Mouse (Mus musculus) limb, embryonic 10.5 days (tissue): Measurements from ENCODE around the gene Cdh22. TPM values are rescaled to one million over a fixed set of nuclear protein-coding genes. Genes with fewer than 3 reads are reported as not detected.

Experiments
- DNase-seq: peaks from one replicate; pipeline ENCODE4 v3.0.0-alpha.2; 2017; ENCODE audit warnings: low spot score
- H3K27ac ChIP-seq: fragments of 300-500 bp; sonication (generic); 2 replicates; pipeline ENCODE4 v1.5.1; 2016; ENCODE audit warnings: mild to moderate bottlenecking
- H3K27me3 ChIP-seq: fragments of 300-500 bp; sonication (generic); 2 replicates; pipeline ENCODE4 v1.6.1; 2016; ENCODE audit warnings: low read depth, mild to moderate bottlenecking; ENCODE audit not compliant: poor library complexity, severe bottlenecking
- H3K36me3 ChIP-seq: fragments of 300-500 bp; sonication (generic); 2 replicates; pipeline ENCODE4 v1.6.1; 2016; ENCODE audit warnings: mild to moderate bottlenecking, moderate library complexity
- H3K4me1 ChIP-seq: fragments of 300-500 bp; sonication (generic); 2 replicates; pipeline ENCODE4 v1.6.1; 2016
- H3K4me3 ChIP-seq: fragments of 300-500 bp; sonication (generic); 2 replicates; pipeline ENCODE4 v1.5.1; 2016; ENCODE audit warnings: mild to moderate bottlenecking, moderate library complexity
- H3K9me3 ChIP-seq: fragments of 300-500 bp; sonication (generic); replicated peaks from 2 replicates; pipeline ENCODE4 v1.6.1; 2016; ENCODE audit warnings: mild to moderate bottlenecking
- WGBS: fragments of 180-500 bp; shearing (Covaris S2); methylation state at CpG from one replicate; pipeline ENCODE4 v1.1.7; 2016; 5-methylcytosine and 5-hydroxymethylcytosine counted together
- polyA plus RNA-seq: library from polyadenylated mRNA; unstranded; fragments of >200 nt; fragmentation: Nextera tagmentation; extraction: Ambion mirVana; gene quantifications from 2 replicates; pipeline ENCODE4 v1.2.1, GENCODE M21; 2016

Cdh22 gene
- polyA plus RNA-seq, 1 experiment from 2014 or later: 0.94 TPM

DNA sequence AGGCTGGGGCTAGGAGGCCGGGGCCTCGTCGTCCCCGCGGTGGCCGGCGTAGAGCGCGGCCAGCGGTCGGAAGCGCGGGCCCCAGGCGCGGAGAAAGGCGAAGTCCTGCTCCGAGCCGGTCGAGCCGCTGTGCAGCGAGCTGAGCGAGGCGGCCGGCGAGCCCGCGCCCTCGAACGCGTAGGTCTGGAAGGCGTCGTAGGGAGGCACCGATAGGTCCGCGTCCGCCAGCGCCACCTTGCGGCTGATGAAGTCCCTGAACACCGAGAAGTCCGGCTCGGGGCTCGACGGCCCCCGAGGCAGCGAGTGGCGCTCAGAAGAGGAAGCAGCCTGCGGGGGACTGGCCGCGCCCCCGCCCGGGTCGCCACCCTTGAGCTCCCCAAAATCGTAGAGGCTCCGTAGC, 122.5 kb downstream of the Cdh22 start:
- H3K4me3 ChIP-seq: peak overlapping the region; percentile 20
- under 1% methylated on average over 52 of the region's 54 CpGs for WGBS

DNA sequence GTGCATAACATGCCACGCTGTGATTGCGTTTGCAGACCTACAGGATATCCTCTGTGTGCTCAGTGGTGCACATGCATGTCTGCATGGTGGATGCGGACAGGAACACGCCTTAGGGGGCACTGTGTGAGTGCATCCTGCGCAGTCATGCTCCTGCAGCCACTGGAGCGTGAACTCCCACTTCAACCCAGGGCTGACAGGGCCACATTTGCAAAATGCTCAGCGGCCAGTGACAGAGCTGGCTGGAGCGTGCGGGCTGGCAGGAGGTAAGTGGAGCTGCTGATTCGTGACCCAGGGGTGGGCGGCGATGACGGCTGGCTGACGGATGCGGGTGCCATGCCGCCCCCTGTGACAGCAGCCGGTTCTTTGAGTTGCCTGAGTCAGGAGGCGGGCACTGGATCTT, 128.1 kb downstream of the Cdh22 start:
- H3K27me3 ChIP-seq: peaks cover 98% of the 10 kb centered on the region
- WGBS: 26% methylated on average over 18 of the region's 18 CpGs
- H3K36me3 ChIP-seq: no peaks in the 10 kb centered on the region

More for the DNA sequence above, 122.5 kb downstream of the Cdh22 start:
- peaks cover 100% of the 10 kb centered on the region for H3K27me3 ChIP-seq
- peak; percentile 91 for DNase-seq
- H3K27ac ChIP-seq: no peak overlapping the region
- H3K4me1 ChIP-seq: peaks cover 18% of the 10 kb centered on the region
- H3K36me3 ChIP-seq: no peaks in the 10 kb centered on the region
- H3K9me3 ChIP-seq: no peaks in the 10 kb centered on the region

DNA sequence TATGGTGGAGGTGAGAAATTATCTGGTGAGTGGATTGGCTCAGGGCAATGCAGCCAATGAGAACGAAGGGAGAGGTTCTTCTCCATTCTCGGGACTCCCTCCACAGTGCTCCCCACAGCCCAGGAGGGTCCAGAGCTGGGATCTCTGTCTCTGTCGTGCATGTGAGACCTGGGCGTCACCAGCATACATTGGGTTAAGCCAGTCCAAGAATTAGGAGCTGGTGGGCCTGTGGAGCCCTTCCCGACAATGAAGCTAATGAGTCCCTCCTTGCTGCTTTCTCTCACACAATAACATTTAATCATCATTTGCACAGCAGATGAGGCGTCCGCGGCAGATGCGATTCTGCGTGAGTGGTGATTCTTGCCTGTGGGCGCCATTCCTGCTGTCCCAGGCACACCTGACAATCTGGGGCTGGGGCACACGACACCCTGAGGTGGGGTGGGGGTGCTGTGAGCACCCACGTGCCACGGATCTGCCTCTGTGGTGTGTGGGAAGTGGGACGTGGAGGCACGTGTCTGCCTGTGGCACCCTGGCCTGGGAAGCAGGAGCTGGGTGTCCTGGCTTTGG, 129.1 kb downstream of the Cdh22 start:
- Histone ChIP-seq H3K27me3 (peaks cover 98% of the 10 kb centered on the region), H3K4me1 (peaks cover 17% of the 10 kb centered on the region), H3K9me3 (no peaks in the 10 kb centered on the region), H3K27ac (no peak overlapping the region), H3K36me3 (no peaks in the 10 kb centered on the region), H3K4me3 (no peak overlapping the region)
- no peak for DNase-seq
- 71% methylated on average over 16 of the region's 16 CpGs for WGBS

More for the DNA sequence above, 128.1 kb downstream of the Cdh22 start:
- H3K4me1 ChIP-seq: 0 out of 2 replicates have a peak, but pooled peaks cover 11% of the 10 kb centered on the region
- no peak overlapping the region for H3K4me3 ChIP-seq
- no peak overlapping the region for H3K27ac ChIP-seq
- no peak for DNase-seq
- H3K9me3 ChIP-seq: no peaks in the 10 kb centered on the region

DNA sequence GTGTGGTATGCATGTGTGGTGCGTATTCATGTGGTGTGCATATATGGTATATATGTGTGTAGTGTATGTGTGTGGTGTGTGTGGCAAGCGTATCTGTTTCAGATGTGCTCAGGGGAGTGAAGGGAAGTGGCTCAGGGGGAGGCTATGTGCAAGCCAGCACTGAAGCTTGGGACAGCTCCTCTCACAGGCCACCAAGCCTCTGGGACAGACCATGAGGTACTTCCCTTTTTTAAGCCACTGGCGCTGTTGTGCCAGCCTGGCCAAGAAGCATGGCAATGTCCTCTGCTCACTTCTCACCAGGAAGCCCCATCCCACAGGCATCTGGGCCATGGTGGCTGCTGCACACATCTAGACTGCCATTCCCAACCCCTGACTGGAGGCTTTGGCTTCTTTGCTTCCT, 131.7 kb downstream of the Cdh22 start:
- no peak overlapping the region for H3K27ac ChIP-seq
- peaks cover 18% of the 10 kb centered on the region for H3K4me1 ChIP-seq
- H3K27me3 ChIP-seq: peaks cover 98% of the 10 kb centered on the region
- no peak overlapping the region for H3K4me3 ChIP-seq
- no peaks in the 10 kb centered on the region for H3K9me3 ChIP-seq
- 76% methylated on average over 3 of the region's 3 CpGs for WGBS
- DNase-seq: no peak
- H3K36me3 ChIP-seq: no peaks in the 10 kb centered on the region

DNA sequence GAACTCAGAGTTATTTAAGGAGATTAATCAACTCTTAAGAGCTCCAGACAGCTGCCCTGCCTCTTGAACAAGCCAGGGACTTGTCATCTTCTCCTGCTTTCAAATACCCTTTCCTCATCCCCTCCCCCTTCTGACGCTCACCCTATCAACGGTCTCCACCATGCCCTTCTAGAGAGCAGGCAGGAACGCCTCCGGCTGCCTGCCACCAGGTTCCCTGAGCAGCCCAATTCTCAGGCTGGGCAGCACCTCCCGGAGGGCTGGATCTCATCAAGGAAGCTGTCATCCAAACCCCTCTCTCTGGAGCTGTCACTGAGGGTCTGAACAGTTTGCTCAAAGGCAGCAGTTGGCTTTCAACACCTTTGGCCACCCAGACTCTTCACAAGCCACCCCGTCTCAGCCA, 133.9 kb downstream of the Cdh22 start:
- DNase-seq: no peak
- Histone ChIP-seq H3K9me3 (no peaks in the 10 kb centered on the region), H3K4me3 (no peak overlapping the region), H3K4me1 (peaks cover 31% of the 10 kb centered on the region), H3K36me3 (no peaks in the 10 kb centered on the region), H3K27me3 (peaks cover 98% of the 10 kb centered on the region), H3K27ac (no peak overlapping the region)
- 3% methylated on average over 6 of the region's 6 CpGs for WGBS

DNA sequence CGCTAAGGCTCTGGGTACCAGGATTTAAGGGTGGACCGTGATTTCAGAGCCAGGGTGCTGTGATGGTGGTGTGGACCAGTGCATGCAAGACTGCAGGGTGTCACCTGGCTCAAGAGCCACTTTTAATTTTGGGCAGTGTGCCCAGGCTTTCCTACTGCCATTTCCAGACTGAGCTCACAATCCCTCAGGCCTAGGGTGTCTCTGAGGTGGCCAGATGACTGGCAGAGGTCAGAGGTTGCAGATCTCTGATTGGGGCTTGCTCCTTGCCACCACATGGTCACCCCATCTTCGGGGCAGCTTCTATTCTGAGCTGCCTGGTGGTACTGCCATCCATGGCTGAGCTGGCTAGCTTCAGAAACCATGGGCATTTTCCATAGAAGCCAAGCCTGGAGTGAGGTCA, 135.8 kb downstream of the Cdh22 start:
- Histone ChIP-seq H3K4me1 (peaks cover 37% of the 10 kb centered on the region), H3K36me3 (no peaks in the 10 kb centered on the region), H3K27ac (no peak overlapping the region), H3K9me3 (no peaks in the 10 kb centered on the region), H3K4me3 (no peak overlapping the region), H3K27me3 (peaks cover 94% of the 10 kb centered on the region)
- DNase-seq: no peak
- 85% methylated on average over 3 of the region's 3 CpGs for WGBS

DNA sequence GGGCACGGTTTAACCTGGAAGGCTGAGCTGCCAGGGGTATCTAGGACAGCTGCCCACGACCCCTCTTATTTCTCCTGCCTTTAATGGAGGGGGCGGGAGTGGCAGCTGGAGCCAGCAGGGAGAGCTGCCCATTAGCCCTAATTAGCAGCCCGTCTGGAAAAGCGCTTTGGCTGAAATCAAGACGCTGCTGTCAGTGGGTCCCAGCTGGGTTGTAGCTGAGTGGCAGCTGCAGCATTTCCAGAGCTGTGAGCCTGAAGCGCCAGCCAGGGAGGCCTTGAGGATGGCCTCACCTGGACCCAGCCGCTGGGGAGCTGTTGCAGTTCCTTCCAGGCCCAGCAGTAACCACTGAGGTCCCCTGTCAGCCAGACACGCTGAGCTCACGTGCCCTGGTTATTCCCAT, 138.3 kb downstream of the Cdh22 start:
- Histone ChIP-seq H3K4me3 (no peak overlapping the region), H3K9me3 (no peaks in the 10 kb centered on the region), H3K27ac (peak overlapping the region; percentile 3; the same call in 1 of the 2 replicates), H3K4me1 (peaks cover 49% of the 10 kb centered on the region), H3K27me3 (peaks cover 75% of the 10 kb centered on the region), H3K36me3 (no peaks in the 10 kb centered on the region)
- no peak for DNase-seq
- WGBS: 16% methylated on average over 10 of the region's 10 CpGs

DNA sequence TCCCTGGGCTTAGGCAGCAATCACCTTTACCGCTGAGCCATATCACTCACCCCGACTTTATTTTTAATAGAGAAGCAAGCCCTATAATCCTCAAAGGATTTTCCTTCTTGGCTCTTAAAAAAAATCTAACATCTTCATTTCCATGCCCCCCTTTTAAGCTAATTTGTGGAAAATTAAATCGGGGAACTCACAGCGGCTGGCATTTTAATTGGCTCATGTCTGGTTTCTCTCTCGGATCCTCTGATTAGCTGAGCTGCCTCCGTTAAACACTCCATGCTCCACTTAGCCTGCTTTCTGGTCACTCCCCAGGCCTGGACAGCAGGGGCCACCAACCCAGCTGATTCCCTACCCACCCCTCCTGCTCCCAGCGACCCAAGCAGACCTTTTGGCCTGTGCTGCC, 142.3 kb downstream of the Cdh22 start:
- Histone ChIP-seq H3K27ac (no peak overlapping the region), H3K9me3 (no peaks in the 10 kb centered on the region), H3K4me3 (no peak overlapping the region), H3K36me3 (no peaks in the 10 kb centered on the region), H3K27me3 (peaks cover 59% of the 10 kb centered on the region), H3K4me1 (peaks cover 48% of the 10 kb centered on the region)
- 56% methylated on average over 7 of the region's 7 CpGs for WGBS
- DNase-seq: no peak

DNA sequence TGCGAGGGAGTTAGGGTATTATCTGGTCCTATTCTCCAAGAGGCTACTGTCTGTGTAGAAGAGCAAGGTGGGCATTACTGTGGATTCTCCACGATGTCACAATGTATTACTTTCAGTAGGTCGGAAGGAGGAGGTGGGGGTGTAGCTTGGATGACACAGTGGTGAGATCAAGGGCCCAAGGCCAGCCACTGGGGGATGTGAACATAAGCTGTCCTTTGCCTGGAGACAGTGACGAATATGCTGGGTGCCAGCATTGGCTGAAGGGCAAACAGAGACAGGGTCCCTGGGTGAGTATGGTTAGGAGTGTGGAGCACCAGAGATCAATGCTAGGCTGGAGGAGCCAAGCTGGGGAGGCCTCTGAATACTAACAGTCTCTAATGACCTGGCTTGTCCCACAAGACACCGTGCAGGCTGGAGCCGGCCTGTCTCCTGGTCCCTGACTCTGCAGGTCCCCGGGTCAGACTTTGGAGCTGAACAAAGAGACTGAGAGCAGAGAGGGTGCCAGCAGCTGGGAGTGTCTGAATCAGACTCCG, 143.2 kb downstream of the Cdh22 start:
- Histone ChIP-seq H3K4me1 (peaks cover 39% of the 10 kb centered on the region), H3K4me3 (no peak overlapping the region), H3K36me3 (no peaks in the 10 kb centered on the region), H3K27me3 (peaks cover 50% of the 10 kb centered on the region), H3K9me3 (no peaks in the 10 kb centered on the region), H3K27ac (no peak overlapping the region)
- WGBS: 76% methylated on average over 8 of the region's 8 CpGs
- no peak for DNase-seq

DNA sequence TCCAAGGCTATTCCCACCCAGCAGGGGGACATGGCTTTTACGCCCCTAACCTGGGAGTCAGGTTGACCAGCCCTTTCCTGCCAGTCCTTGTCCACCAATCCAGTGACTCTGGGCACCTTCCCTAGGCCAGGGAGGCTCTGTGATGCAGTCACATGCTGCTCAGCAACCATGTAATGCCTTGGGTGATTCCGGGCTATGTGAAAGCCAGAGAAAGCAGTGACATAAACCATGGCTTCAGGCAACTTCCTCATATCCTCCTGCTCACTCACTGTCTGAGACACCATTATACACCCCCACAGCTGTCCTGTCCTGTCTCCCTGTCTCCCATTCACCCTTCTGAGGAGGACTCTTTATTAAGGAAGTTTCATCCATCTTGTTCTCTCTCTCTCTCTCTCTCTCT, 144.0 kb downstream of the Cdh22 start, which contains the start of gene 1700025C18Rik:
TSS of gene 1700025C18Rik (minus strand) at position 101 of the 400 bp plus-strand sequence.
- WGBS: 70% methylated on average over 2 of the region's 2 CpGs
- peaks cover 30% of the 10 kb centered on the region for H3K4me1 ChIP-seq
- no peaks in the 10 kb centered on the region for H3K9me3 ChIP-seq
- H3K27ac ChIP-seq: no peak within 1 kb of the TSS
- DNase-seq: no peak
- peaks cover 41% of the 10 kb centered on the region for H3K27me3 ChIP-seq
- H3K4me3 ChIP-seq: no peak within 1 kb of the TSS
- H3K36me3 ChIP-seq: no peaks in the 10 kb centered on the region

DNA sequence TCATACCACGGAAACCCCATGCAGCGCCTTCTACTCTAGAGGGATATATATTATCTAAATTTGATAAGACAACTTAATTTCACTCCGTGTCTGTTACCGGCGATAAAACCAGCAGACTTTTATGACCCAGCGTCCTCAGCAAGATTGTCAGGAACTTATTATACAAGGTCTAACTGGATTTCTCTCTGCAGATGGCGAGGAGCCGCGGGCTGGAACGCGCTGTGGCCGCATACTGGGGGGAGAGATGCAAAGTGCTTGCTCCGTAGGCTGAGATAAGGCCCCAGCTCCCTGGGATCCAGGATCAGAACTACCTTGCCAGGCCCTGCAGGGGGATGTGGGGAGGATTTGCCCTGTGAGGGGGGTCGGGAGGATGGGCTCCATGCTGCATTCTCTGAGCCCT, 145.2 kb downstream of the Cdh22 start:
- DNase-seq: no peak
- Histone ChIP-seq H3K36me3 (no peaks in the 10 kb centered on the region), H3K27ac (no peak overlapping the region), H3K4me1 (peaks cover 24% of the 10 kb centered on the region), H3K9me3 (no peaks in the 10 kb centered on the region), H3K4me3 (no peak overlapping the region), H3K27me3 (peaks cover 33% of the 10 kb centered on the region)
- 43% methylated on average over 14 of the region's 14 CpGs for WGBS

DNA sequence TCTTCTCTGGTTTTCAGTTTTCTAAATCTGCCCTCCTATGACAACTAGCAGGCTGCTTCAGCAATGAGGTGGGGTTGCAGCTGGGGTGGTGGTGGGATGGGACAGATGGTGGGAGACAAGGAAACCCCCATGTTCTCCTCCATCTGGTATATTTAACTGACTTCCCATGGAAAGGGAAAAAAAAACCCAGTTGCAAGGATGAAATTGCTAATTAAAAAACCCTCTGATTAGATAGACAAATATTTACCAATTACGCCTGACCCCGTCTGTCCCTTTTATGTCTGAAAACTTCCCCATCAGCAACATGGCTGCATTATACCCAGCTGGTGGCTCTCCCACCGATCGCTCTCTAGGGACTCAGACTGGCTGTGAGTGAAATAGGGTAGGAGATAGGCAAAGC, 148.0 kb downstream of the Cdh22 start:
- WGBS: 91% methylated on average over 4 of the region's 4 CpGs
- H3K4me3 ChIP-seq: no peak overlapping the region
- DNase-seq: no peak
- no peaks in the 10 kb centered on the region for H3K36me3 ChIP-seq
- peaks cover 10% of the 10 kb centered on the region; the same call in 1 of the 2 replicates for H3K4me1 ChIP-seq
- no peaks in the 10 kb centered on the region for H3K9me3 ChIP-seq
- H3K27ac ChIP-seq: no peak overlapping the region
- peaks cover 38% of the 10 kb centered on the region for H3K27me3 ChIP-seq

DNA sequence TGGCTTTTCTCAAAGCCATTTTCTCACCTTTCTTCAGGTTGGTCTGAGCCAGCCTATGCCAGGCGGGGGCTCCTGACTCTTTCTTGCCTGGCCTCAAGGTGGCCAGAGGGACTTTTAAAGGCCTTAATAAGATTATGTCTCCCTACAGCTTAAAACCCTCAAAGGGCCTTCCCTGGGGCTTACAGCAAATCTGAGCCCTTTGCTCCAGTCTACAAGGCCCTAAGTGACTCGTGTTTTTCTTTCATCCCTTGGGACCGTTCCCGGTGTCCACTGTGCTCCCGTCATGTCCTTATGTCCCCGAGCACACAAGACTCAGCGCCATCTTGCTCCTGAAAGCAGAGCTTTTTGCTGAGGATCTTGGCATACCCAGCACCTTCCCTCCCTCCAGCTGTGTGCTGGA, 153.4 kb downstream of the Cdh22 start:
- no peaks in the 10 kb centered on the region for H3K36me3 ChIP-seq
- H3K27ac ChIP-seq: no peak overlapping the region
- no peak overlapping the region for H3K4me3 ChIP-seq
- WGBS: 25% methylated on average over 7 of the region's 7 CpGs
- H3K4me1 ChIP-seq: peaks cover 37% of the 10 kb centered on the region
- DNase-seq: no peak
- H3K9me3 ChIP-seq: no peaks in the 10 kb centered on the region
- peaks cover 66% of the 10 kb centered on the region for H3K27me3 ChIP-seq

DNA sequence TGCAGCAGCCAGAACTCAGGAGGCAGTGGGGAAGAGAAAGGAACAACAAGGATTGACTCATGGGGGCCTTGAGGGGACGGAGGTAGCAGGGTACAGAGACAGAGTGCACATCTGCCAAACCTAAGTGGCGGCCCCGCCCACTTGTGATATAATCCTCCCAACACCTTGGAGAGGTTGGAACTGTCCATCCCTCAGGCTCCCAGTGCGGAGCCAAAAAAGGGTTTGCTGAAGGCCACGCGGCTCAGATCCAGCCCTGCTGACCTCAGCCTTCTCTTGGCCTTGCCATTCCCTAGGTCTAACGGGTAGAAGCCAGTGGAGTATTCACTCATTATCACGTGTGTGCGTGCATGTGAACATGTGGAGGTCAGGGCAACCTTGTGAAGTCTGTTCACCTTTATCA, 154.0 kb downstream of the Cdh22 start:
- no peaks in the 10 kb centered on the region for H3K36me3 ChIP-seq
- H3K27me3 ChIP-seq: peaks cover 72% of the 10 kb centered on the region
- H3K4me1 ChIP-seq: peaks cover 43% of the 10 kb centered on the region
- no peak overlapping the region for H3K4me3 ChIP-seq
- no peak overlapping the region for H3K27ac ChIP-seq
- WGBS: 22% methylated on average over 9 of the region's 9 CpGs
- no peak for DNase-seq
- no peaks in the 10 kb centered on the region for H3K9me3 ChIP-seq
